ENCODE assay signal across 12 mouse cellular contexts in the genomic region with DNA sequence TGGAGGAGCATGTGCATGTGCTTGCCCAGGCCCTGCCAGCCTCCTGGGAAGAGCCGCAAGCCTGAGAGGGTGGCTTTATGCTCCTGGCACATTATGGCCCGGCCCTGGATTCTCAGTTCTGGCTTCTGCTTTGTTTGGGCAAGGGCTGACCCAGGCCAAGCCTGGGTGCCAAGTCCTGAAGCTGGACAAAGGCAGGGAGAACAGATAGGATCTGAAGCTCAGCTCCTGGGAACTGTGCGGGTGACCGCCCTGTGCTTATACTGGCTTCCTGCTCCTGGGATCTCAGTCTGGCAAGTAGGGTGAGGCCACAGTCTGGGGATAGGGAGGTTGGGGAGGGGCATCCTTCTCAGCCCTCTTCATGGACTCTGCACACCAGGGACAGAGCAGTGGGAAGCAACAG. TPM values are rescaled to one million over a fixed set of nuclear protein-coding genes. Genes with fewer than 3 reads are reported as not detected.
"Had no signal": no experiment of that assay in that cellular context is flagged by ENCODE, and none has a peak within 500 bp of the region (broad histone marks: within the 10 kb centered on the region; RNA-seq: fewer than 3 reads in every experiment).

No protein-coding gene starts in this region.

- H3K9me3 ChIP-seq: limb, embryonic 15.5 days; liver, embryonic 12.5 days; midbrain, embryonic 13.5 days; neural tube, embryonic 15.5 days had no signal

- H3K4me1 ChIP-seq: limb, embryonic 15.5 days; liver, embryonic 12.5 days; midbrain, embryonic 13.5 days; neural tube, embryonic 15.5 days had no signal

- H3K27ac ChIP-seq: left cerebral cortex, adult 2 months; limb, embryonic 15.5 days; liver, embryonic 12.5 days; macrophage; midbrain, embryonic 13.5 days; neural tube, embryonic 15.5 days had no signal

- H3K4me3 ChIP-seq: left cerebral cortex, adult 2 months; limb, embryonic 15.5 days; liver, embryonic 12.5 days; megakaryocyte, embryonic 14.5 days; midbrain, embryonic 13.5 days; neural tube, embryonic 15.5 days had no signal

- ATAC-seq: intestine, embryonic 16.5 days; liver, embryonic 12.5 days; midbrain, embryonic 13.5 days had no signal

- H3K27me3 ChIP-seq: limb, embryonic 15.5 days; liver, embryonic 12.5 days; midbrain, embryonic 13.5 days; neural tube, embryonic 15.5 days had no signal

- H3K36me3 ChIP-seq: limb, embryonic 15.5 days; liver, embryonic 12.5 days; midbrain, embryonic 13.5 days; neural tube, embryonic 15.5 days had no signal

- H3K9ac ChIP-seq: limb, embryonic 15.5 days; liver, embryonic 12.5 days; midbrain, embryonic 13.5 days; neural tube, embryonic 15.5 days had no signal

- H3K4me2 ChIP-seq: limb, embryonic 15.5 days; liver, embryonic 12.5 days; midbrain, embryonic 13.5 days; neural tube, embryonic 15.5 days had no signal

- DNase-seq: kidney, adult 2 months; kidney, postnatal 25 days; right cerebral cortex, adult 18-20 months; right cerebral cortex, postnatal 25 days had no signal

RNA-seq across cellular contexts. Expression of a gene that starts 14.9 kb away (rescaled TPM):
- polyA plus RNA-seq: macrophage had no signal
